Mouse (Mus musculus) limb, embryonic 14.5 days (tissue): ENCODE results near the gene Brd3os. TPM values are rescaled to one million over a fixed set of nuclear protein-coding genes. Genes with fewer than 3 reads are reported as not detected.

Experiments used
- ATAC-seq: fragments of 200-750 bp; cut with Nextera tagmentation; 2 replicates; pipeline ENCODE4 v1.8.0; 2017; ENCODE audit warnings: low read depth, moderate number of reproducible peaks, moderate TSS enrichment; ENCODE audit not compliant: low FRiP score
- DNase-seq: peaks from one replicate; pipeline ENCODE4 v3.0.0-alpha.2; 2015; ENCODE audit warnings: low spot score
- H3K27ac ChIP-seq: fragments of 300-500 bp; sonication (generic); replicated peaks from 2 replicates; pipeline ENCODE4 v1.5.1; 2014; ENCODE audit warnings: low read depth, mild to moderate bottlenecking, low read length, moderate library complexity, mixed read lengths
- H3K27me3 ChIP-seq: fragments of 300-500 bp; sonication (generic); 2 replicates; pipeline ENCODE4 v1.6.1; 2014; ENCODE audit warnings: low read length, mixed read lengths; ENCODE audit not compliant: control insufficient read depth, insufficient read depth
- H3K36me3 ChIP-seq: fragments of 300-500 bp; sonication (generic); 2 replicates; pipeline ENCODE4 v1.6.1; 2014; ENCODE audit warnings: mild to moderate bottlenecking, low read length, moderate library complexity, mixed read lengths; ENCODE audit not compliant: control insufficient read depth, insufficient read depth
- H3K4me1 ChIP-seq: fragments of 300-500 bp; sonication (generic); 2 replicates; pipeline ENCODE4 v1.6.1; 2014; ENCODE audit warnings: antibody characterized with exemption, low read length, mixed read lengths; ENCODE audit not compliant: control insufficient read depth, insufficient read depth
- H3K4me2 ChIP-seq: fragments of 300-500 bp; sonication (generic); replicated peaks from 2 replicates; pipeline ENCODE4 v1.6.1; 2014; ENCODE audit warnings: low read depth, mild to moderate bottlenecking, low read length, moderate library complexity; ENCODE audit not compliant: severe bottlenecking
- H3K4me3 ChIP-seq: fragments of 300-500 bp; sonication (generic); replicated peaks from 2 replicates; pipeline ENCODE4 v1.5.1; 2014; ENCODE audit warnings: low read length
- H3K9ac ChIP-seq: fragments of 300-500 bp; sonication (generic); 2 replicates; pipeline ENCODE4 v1.6.1; 2014; ENCODE audit warnings: mild to moderate bottlenecking, low read depth, low read length, moderate library complexity; ENCODE audit not compliant: severe bottlenecking
- H3K9me3 ChIP-seq: fragments of 300-500 bp; sonication (generic); 2 replicates; pipeline ENCODE4 v1.6.1; 2016; ENCODE audit warnings: low read length; ENCODE audit not compliant: control insufficient read depth
- POLR2A ChIP-seq: fragments of 200-500 bp; IDR thresholded peaks from 2 replicates; pipeline ENCODE4 v1.8.0; 2012; ENCODE audit warnings: inconsistent platforms, mild to moderate bottlenecking, moderate library complexity, borderline replicate concordance; ENCODE audit not compliant: insufficient read depth, insufficient read length; ENCODE audit errors: extremely low read depth
- WGBS: fragments of 180-500 bp; shearing (Covaris S2); extraction: QIAGEN DNeasy Blood & Tissue Kit; methylation state at CpG from one replicate; pipeline ENCODE4 v1.1.7; 2014; 5-methylcytosine and 5-hydroxymethylcytosine counted together
- polyA plus RNA-seq, 2 experiments: library from polyadenylated mRNA; depleted of rRNA in 1 of 2; stranded (reverse) in 1 of 2; unstranded in 1 of 2; fragments of >200 nt; fragmentation: Nextera tagmentation in 1 of 2; extraction: Ambion mirVana in 1 of 2; gene quantifications; 2 replicates each; pipeline versions ENCODE4 v1.2.1 to v1.2.3; 2012 to 2014

The Brd3os gene
- polyA plus RNA-seq, 2 experiments: 9.9 to 12.5 TPM

DNA sequence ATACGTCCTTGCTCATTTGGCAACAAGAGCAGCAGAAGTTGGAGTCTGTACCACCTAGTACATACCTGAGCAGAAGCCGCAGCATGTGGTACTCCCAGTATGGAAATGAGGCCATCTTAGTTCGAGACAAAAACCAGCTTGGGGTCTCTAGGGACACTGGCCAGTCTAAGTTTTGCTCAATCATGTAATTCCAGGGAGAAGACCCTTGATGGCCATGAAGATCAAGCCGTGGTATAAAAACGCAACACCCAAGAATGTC, 1.3 kb downstream of the Brd3os start:
- Histone ChIP-seq H3K4me2 (peak overlapping the region; percentile 75), H3K9ac (0 out of 2 replicates have a peak overlapping the region, but pooled peaks have one; percentile 73)
- 74% methylated on average over 5 of the region's 5 CpGs for WGBS

DNA sequence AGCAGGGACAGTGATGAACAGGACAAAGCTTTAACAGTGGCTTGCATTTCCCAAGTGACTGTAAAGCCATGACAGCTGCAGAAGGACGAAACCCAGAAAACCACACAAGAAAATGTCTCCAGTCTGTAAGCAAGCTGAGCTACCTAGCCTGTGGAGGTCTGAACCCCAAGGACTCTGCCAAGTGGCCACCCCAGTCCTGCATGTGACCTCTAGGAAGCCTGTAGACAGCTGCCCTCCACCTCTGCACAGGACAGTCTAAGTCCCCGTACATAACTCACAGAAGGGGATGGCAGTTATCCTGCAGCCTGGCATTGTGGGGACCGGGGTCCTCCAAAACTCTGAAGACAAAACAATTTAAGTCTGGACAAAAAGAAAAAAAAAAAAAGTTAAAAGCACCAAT, 3.8 kb downstream of the Brd3os start:
- Histone ChIP-seq H3K4me2 (no peak overlapping the region), H3K27ac (no peak overlapping the region), H3K36me3 (peaks cover 66% of the 10 kb centered on the region), H3K4me1 (0 out of 2 replicates have a peak, but pooled peaks cover 5% of the 10 kb centered on the region), H3K9ac (no peak overlapping the region), H3K4me3 (no peak overlapping the region), H3K27me3 (no peaks in the 10 kb centered on the region), H3K9me3 (no peaks in the 10 kb centered on the region)
- DNase-seq: no peak
- TF ChIP-seq POLR2A: no peak
- WGBS: 91% methylated on average over 3 of the region's 3 CpGs
- no peak for ATAC-seq

More for the DNA sequence above, 1.3 kb downstream of the Brd3os start:
- H3K9me3 ChIP-seq: no peaks in the 10 kb centered on the region
- ATAC-seq (no peak), DNase-seq (no peak)
- no peaks in the 10 kb centered on the region for H3K27me3 ChIP-seq
- 0 out of 2 replicates have a peak, but pooled peaks cover 5% of the 10 kb centered on the region for H3K4me1 ChIP-seq
- peaks cover 41% of the 10 kb centered on the region for H3K36me3 ChIP-seq
- peak overlapping the region; percentile 68 for H3K4me3 ChIP-seq
- no peak overlapping the region for H3K27ac ChIP-seq
- no peak for TF ChIP-seq POLR2A

DNA sequence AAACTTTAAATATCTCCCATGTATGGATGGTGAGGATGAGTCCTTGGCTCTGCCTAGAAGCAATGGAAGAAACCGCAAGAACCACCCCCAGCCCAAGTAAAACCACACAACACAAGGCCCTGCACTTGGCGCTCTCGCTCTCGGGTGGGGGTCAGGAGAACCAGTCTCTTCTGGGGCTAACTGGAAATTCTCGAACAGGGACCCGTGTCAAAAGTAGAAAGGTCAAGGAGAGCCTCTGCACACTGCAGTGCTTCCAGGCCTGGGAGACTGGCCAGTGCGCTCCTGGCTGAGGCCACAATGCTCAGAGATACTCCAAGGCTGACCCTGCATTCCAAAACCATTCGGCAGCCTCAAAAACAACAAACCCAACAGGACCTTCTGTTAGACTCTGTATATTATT, 4.7 kb downstream of the Brd3os start:
- no peak overlapping the region for H3K4me2 ChIP-seq
- no peak overlapping the region for H3K4me3 ChIP-seq
- ATAC-seq (no peak), DNase-seq (no peak)
- H3K4me1 ChIP-seq: 0 out of 2 replicates have a peak, but pooled peaks cover 5% of the 10 kb centered on the region
- H3K9ac ChIP-seq: no peak overlapping the region
- no peaks in the 10 kb centered on the region for H3K9me3 ChIP-seq
- peaks cover 75% of the 10 kb centered on the region for H3K36me3 ChIP-seq
- H3K27ac ChIP-seq: no peak overlapping the region
- H3K27me3 ChIP-seq: no peaks in the 10 kb centered on the region
- TF ChIP-seq POLR2A: no peak
- 95% methylated on average over 8 of the region's 8 CpGs for WGBS

DNA sequence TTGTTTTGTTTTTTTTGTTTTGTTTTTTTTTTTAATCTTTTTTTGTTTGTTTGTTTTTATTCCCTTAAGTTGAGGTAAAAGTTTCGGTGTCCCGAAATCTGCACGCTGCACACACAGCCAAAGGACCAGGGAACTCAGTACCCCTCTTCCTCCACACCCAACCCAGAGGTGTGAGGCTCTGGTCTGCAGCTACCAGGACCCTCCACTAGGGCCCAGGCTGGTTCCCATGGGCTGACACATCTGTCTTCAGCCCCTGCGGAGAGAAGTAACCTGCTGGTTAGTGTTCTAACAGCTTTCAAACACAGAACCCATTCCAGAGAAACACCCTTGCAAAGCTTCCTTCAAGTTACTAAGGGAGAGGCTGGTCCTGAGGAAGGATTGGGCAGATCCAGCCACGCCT, 5.7 kb downstream of the Brd3os start:
- Histone ChIP-seq H3K36me3 (peaks cover 84% of the 10 kb centered on the region), H3K4me3 (no peak overlapping the region), H3K4me2 (no peak overlapping the region), H3K4me1 (0 out of 2 replicates have a peak, but pooled peaks cover 5% of the 10 kb centered on the region), H3K9ac (no peak overlapping the region), H3K9me3 (no peaks in the 10 kb centered on the region), H3K27me3 (no peaks in the 10 kb centered on the region), H3K27ac (no peak overlapping the region)
- no peak for TF ChIP-seq POLR2A
- 86% methylated on average over 5 of the region's 5 CpGs for WGBS
- ATAC-seq (no peak), DNase-seq (no peak)

DNA sequence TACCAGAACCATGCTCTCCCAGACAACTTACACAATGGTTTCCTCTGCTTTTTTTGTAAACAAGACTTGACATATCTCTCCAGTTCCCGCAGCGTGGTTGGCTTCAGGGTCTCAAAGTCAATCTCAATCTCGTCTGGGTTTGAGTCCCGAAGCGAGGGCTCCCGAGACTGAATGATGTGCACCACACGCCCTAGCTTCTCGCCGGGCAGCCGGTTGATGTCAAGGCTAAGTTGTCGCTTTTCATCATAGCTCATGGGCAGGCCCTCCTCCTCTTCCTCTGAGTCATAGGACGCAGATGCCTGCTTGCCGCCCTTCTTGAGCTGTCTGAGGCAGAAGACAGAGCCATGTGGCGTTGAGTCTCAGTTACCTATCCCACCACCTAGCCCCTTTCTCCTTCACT, 8.1 kb downstream of the Brd3os start:
- WGBS: 89% methylated on average over 14 of the region's 14 CpGs
- Histone ChIP-seq H3K36me3 (peaks cover 98% of the 10 kb centered on the region), H3K27ac (no peak overlapping the region), H3K4me2 (no peak overlapping the region), H3K4me1 (no peaks in the 10 kb centered on the region), H3K4me3 (no peak overlapping the region), H3K9me3 (no peaks in the 10 kb centered on the region), H3K9ac (no peak overlapping the region), H3K27me3 (no peaks in the 10 kb centered on the region)
- TF ChIP-seq POLR2A: no peak
- ATAC-seq (no peak), DNase-seq (no peak)

DNA sequence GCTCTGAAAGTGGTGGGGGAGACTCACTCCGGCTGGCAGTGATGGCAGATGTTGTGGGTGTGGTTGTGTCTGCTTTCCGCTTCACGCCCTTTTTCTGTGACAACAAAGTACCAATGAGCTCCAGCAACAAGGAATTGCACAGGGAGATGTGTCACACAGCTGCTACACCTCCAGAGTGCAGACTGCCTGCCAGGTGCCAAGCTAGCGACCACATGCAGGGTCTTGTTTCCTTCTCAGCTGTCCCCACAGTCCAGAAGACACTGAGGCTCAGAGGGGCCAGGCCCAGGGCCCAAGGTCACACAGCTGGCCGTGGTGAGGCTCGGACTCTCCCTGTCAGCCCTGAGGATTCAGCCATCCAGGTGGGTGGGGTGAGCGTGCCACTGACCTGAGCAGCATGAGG, 17.6 kb downstream of the Brd3os start:
- Histone ChIP-seq H3K4me1 (no peaks in the 10 kb centered on the region), H3K4me2 (no peak overlapping the region), H3K4me3 (no peak overlapping the region), H3K9ac (no peak overlapping the region), H3K36me3 (peaks cover 100% of the 10 kb centered on the region), H3K27me3 (no peaks in the 10 kb centered on the region), H3K27ac (no peak overlapping the region), H3K9me3 (no peaks in the 10 kb centered on the region)
- WGBS: 86% methylated on average over 7 of the region's 7 CpGs
- DNase-seq: no peak
- no peak for ATAC-seq
- TF ChIP-seq POLR2A: no peak
